Mouse (Mus musculus) R1 (cell line): ENCODE measurements at regions not wholly inside any gene's neighbourhood (a gene's known extent, or its start where the extent isn't known, plus 50 kb on each side); places are given as distances from the start of the nearest gene placed in this dataset.
"Not testable (repeated sequence)": the region's sequence is repeated elsewhere in the genome, so short reads cannot be mapped to it uniquely, and the experiment has no call there.

ENCODE experiments used
- DNase-seq: peaks from one replicate; pipeline ENCODE4 v3.0.0-alpha.2; 2018; ENCODE audit warnings: low read depth, low spot score

DNA sequence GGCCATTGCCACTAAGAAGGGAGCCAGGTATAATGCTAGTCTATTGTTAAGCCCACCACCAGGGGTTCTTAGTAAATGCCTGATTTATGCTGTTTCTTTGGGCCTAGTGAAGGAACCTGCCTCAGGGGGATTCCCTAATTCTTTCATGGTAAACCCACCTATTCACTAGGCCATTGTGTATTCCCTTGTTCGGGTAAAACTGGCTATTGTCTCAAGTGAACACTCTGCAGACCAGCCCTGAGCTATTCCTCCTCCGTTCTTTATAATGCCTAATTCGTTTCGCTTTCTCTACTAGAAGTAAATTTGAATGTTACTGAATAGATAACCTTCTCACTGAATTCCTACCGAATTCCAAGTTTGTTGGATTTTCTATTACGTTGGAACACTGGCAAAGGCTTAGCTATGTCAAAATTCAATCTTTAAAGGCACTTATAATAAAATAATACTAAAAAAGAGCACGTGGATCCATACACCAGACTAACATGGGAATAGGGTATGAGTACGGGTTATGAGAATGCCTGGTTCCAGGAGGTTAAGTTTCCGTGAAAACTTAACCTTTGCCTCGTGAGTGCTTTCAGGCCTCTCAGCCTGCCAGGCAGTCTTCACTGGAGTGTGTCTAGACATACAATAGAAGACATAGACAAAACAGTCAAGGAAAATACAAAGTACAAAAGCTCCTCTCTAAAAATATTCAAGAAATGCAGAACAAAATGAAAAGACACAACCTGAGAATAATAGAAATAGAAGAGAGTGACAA lies 536.8 kb upstream of the Cntn5 start:
- peak; percentile 99 for DNase-seq

DNA sequence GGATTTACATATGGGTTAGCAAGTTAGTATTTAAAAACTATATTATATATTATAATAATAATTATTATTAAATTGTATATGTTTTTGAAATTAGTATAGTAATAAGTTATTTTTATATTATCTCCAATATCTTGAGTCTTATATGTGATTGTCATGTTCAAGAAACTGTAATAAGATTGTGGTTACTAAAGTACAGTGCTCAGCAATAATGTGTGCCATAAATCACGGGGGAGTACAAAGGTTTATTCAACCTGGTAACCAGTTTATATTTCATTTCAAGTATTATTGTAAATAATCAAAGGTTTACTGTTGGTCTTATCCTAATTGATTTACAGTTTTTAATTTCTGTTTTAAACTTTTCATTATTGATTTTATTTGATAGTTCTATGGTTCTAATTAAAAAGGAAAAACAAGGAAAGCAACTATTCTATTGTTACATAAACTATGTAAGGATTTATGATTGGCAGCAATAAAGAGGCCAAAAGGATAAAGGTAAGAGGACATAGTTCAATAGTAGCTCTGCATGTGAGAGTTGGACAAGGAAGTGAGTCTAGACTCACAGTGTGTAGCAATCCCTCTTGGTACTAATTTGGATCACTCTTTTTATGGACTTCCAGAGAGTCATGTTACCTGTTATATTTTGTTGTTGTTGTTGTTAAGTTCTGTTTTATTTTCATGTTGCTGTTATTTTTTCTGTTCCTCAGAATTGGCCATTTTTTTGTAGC lies 532.0 kb upstream of the Cntn5 start:
- DNase-seq, result no peak

- DNase-seq, result no peak
Observed at GRCm38 (mm10) chr9:11436014-11436413, 531.4 kb upstream of the Cntn5 start.

DNA sequence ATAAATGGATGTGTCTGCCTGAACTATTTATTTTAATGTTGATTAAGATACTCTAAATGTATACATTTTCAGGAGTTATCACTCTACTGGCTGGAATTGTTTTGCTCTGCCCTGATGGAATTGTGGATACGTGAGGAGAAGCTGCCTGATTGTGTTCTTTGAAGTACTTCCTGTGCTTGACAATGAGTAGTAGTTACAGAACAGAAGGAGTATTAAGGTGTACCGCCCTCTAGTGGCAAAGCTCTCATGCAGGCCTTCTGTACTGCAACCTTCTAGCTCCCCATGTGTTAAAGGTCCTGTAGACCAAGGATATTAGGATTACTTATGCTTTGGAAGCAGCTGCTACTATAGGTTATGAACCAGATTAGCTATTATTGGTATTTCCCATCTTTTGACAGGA lies 530.4 kb upstream of the Cntn5 start:
- peak; percentile 86 for DNase-seq

DNA sequence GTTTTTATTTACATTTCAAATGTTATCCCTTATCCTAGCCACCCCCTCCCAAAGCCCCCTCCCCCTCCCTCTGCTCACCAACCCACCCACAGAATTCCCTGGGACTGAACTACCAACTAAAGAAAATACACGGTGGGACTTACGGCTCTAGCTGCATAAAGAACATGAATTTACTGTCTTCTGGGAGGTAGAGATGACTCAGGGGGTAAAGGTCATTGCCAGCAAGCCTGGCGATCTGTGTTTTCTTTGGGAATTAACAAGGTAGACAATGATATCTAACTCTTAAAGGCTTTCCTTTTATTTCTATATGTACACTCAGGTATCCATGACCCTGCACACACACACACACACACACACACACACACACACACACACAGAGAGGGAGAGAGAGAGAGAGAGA lies 521.9 kb upstream of the Cntn5 start:
- DNase-seq, result no peak

- DNase-seq, result no peak
Observed at GRCm38 (mm10) chr9:11396829-11397228, 492.3 kb upstream of the Cntn5 start.

DNA sequence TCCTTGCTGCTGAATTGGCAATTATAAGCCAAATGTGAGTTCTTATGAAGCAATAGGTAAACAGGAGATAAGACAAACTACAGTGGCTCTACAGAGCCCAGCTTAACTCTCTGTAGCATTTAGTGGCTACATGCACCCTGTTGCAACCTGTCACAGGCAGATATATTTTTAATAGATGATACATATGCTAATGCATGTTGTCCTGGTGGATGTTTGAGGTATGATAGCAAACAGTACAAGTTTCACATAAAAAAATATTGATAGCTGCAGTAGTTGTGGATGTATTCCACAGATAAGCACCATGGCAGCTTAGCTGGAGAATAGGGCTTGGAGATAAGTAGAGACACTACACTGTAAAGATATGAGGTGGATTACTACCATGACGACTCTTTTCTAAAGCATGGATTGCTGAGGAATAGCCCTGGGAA lies 477.1 kb upstream of the Cntn5 start:
- no peak for DNase-seq

DNA sequence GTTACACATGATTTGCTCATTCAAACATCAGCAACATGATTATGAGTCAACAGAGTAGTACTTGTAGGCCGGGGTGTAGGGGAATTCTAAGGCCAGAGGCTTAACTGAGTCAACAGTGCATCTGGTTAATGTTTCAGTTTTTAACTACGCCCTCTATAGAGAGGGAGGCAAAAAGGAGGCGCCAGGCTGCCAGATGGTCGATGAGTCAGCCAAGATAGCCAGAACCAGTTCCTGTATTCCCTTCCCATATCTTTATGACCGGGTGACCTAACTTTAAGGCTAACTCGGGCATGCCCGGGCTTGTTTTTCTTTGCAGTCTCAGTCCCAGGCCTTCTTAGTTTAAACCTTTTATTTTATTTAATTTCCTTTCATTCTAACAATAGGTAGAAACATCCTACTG lies 476.0 kb upstream of the Cntn5 start:
- DNase-seq, result peak; percentile 45

GRCm38 (mm10) chr9:11378046-11378445 lies 473.5 kb upstream of the Cntn5 start:
- peak; percentile 74 for DNase-seq

- DNase-seq, result peak; percentile 70
Observed at GRCm38 (mm10) chr9:11377586-11377985, 473.0 kb upstream of the Cntn5 start.

GRCm38 (mm10) chr9:11373294-11373903 lies 468.8 kb upstream of the Cntn5 start:
- no peak for DNase-seq

DNA sequence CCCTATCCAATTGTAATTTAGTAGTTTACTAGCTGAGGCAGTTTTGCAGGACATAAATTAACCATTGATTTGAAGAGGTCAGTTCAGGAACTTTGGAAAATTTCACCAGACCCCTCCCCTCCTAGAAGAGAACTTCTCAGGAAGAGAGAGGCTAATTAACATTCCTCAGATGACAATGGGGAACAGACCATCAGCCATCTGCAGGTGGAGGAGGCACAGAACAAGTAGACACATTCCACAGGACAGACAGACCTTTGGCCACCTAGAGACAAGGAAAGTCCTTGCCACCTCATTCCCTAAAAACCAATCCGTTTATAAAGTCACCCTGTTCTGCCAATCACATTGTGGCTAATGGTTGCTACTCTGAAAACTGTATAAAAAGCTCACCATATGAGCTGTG lies 463.5 kb upstream of the Cntn5 start:
- peak; percentile 54 for DNase-seq

- no peak for DNase-seq
Observed at GRCm38 (mm10) chr9:11328900-11329299, 424.3 kb upstream of the Cntn5 start.

DNA sequence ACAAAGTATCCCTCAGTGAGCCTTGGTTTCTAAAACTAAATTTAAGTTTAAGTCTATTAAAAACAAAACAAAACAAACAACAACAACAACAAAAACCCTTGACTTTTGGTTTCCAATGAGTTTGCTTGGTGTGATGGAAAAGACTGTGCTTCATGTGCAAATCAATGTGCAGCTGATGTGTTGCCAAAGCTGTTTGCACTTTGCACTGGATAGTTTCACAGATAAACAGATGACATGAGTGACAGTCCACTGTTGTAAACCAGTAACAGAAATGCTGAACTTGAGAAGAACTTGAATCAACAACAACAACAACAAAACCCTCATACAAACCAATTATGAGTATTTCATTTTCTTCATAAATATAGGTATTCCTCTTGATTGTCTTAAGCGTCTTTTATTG lies 412.6 kb upstream of the Cntn5 start:
- no peak for DNase-seq

GRCm38 (mm10) chr9:11297116-11297515 lies 392.5 kb upstream of the Cntn5 start:
- DNase-seq, result not testable (repeated sequence)

- no peak for DNase-seq
Observed at GRCm38 (mm10) chr9:11285135-11285534, 380.6 kb upstream of the Cntn5 start.

GRCm38 (mm10) chr9:11284549-11284948 lies 380.0 kb upstream of the Cntn5 start:
- no peak for DNase-seq

DNA sequence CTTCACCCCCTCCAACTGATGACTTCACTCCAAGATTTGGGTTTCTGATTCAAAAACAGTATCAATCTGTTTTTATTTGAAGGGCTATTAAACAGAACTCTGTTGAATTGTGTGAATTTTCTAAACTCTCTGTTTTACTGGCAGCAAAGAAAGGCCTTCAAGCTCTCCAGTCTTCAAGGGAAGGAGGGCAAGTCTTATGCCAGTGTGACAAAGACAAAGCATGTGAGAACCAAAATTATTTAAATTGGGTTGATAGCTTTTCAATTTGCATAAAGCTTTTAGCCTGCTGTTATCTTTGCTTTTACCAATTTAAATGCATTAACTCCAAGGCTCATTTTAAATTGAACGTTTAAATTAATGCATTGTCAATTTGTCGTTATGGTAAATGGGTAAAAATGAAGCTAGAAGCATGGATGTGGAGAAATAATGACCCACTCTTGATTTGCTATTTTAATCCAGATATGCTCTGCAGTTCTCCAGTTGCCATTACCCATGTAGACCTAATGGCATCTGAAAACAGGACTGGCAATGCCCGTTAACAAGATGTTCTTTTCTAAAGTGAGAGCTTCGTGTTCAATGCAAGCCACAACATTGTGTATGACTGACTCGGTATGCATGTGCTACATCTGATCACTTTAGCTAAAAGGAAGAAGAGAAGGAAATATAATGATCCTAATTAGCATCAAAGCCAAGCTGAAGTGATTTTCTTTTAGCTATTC lies 375.0 kb upstream of the Cntn5 start:
- DNase-seq, result no peak

DNA sequence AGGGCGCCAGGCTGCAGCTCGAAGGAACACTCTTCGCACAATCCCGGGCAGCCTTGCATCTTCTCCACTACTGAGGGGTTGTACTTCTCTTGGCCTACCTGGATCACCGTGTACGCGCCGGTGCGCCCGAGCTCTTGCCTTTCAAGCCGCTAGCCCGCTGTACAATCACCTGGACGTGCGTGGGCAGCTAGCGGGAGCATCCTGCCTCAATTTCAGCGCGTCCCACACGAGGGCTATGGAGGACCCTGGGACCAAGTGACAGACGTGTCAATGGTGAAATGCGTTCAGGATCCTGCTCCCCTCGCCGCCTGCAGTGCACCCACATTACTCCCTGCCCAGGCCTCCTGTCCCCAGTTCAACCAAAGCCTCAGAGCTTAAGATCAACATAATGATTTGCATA lies 373.2 kb upstream of the Cntn5 start:
- DNase-seq, result peak; percentile 13

GRCm38 (mm10) chr9:11276966-11277365 lies 372.4 kb upstream of the Cntn5 start:
- no peak for DNase-seq

- DNase-seq, result no peak
Observed at GRCm38 (mm10) chr9:11256848-11257247, 352.3 kb upstream of the Cntn5 start.

DNA sequence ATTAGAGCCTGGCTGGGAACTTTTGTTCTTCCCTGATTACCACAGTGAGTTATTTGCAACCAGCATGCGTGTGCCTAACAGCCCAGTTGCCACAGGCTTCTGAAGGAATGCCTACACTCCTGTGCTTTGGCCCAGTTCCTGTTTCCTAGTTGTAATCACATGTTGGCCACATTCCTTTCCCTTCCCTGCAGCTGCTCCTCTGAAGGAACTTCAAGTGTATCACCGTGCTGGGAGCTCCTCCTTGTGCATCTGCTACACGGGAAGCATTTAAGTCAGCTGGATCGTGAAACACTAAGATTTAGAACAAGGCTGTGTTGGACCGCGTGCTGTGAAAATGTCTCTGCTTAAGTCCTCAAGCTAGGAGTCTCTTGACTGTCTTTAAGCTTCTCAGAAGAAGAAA lies 302.3 kb upstream of the Cntn5 start:
- peak; percentile 46 for DNase-seq
